Mouse (Mus musculus) kidney, postnatal 0 days (tissue): ENCODE data around the gene Cass4. TPM values are rescaled to one million over a fixed set of nuclear protein-coding genes. Genes with fewer than 3 reads are reported as not detected.

Experiments
- ATAC-seq: fragments of 200-750 bp; cut with Nextera tagmentation; replicated peaks from 2 replicates; pipeline ENCODE4 v1.8.0; 2017; ENCODE audit warnings: low read depth, moderate number of reproducible peaks, moderate TSS enrichment, moderate library complexity; ENCODE audit not compliant: low FRiP score
- DNase-seq: peaks from one replicate; pipeline ENCODE4 v3.0.0-alpha.2; 2016; ENCODE audit warnings: low spot score
- H3K27ac ChIP-seq: fragments of 300-500 bp; sonication (generic); 2 replicates; pipeline ENCODE4 v1.5.1; 2014; ENCODE audit warnings: mild to moderate bottlenecking
- H3K27me3 ChIP-seq: fragments of 300-500 bp; sonication (generic); 2 replicates; pipeline ENCODE4 v1.6.1; 2014; ENCODE audit warnings: low read length, mixed read lengths; ENCODE audit not compliant: insufficient read depth
- H3K36me3 ChIP-seq: fragments of 300-500 bp; sonication (generic); 2 replicates; pipeline ENCODE4 v1.6.1; 2014; ENCODE audit warnings: low read length, mixed read lengths; ENCODE audit not compliant: insufficient read depth
- H3K4me1 ChIP-seq: fragments of 300-500 bp; sonication (generic); replicated peaks from 2 replicates; pipeline ENCODE4 v1.6.1; 2014; ENCODE audit warnings: antibody characterized with exemption, low read length, mixed read lengths; ENCODE audit not compliant: insufficient read depth
- H3K4me2 ChIP-seq: fragments of 300-500 bp; sonication (generic); 2 replicates; pipeline ENCODE4 v1.6.1; 2014; ENCODE audit warnings: mild to moderate bottlenecking, low read length, moderate library complexity, mixed read lengths
- H3K4me3 ChIP-seq: fragments of 300-500 bp; sonication (generic); replicated peaks from 2 replicates; pipeline ENCODE4 v1.5.1; 2014; ENCODE audit warnings: low read depth, low read length
- H3K9ac ChIP-seq: fragments of 300-500 bp; sonication (generic); 2 replicates; pipeline ENCODE4 v1.6.1; 2014; ENCODE audit warnings: low read depth, low read length
- H3K9me3 ChIP-seq: fragments of 300-500 bp; sonication (generic); replicated peaks from 2 replicates; pipeline ENCODE4 v1.6.1; 2016; ENCODE audit warnings: low read length, inconsistent platforms, mixed read lengths
- CTCF ChIP-seq: IDR thresholded peaks from 2 replicates; pipeline ENCODE4 v1.5.1; 2016; ENCODE audit warnings: antibody characterized with exemption, low read depth, mild to moderate bottlenecking, moderate library complexity
- WGBS: fragments of 180-500 bp; shearing (Covaris S2); extraction: QIAGEN DNeasy Blood & Tissue Kit; methylation state at CpG from one replicate; pipeline ENCODE4 v1.1.7; 2014; 5-methylcytosine and 5-hydroxymethylcytosine counted together
- polyA plus RNA-seq: library from polyadenylated mRNA; unstranded; fragments of >200 nt; fragmentation: Nextera tagmentation; extraction: Ambion mirVana; gene quantifications from 2 replicates; pipeline ENCODE4 v1.2.1, GENCODE M21; 2015

Gene Cass4
- polyA plus RNA-seq, 1 experiment from 2014 or later = 0.13 TPM

GRCm38 (mm10) chr2:172370411-172371223 lies 23.0 kb upstream of the Cass4 start, which contains the start of the genes Aurka and Cstf1:
Aurka (minus strand) TSS chr2:172370535.
Cstf1 (plus strand) TSS chr2:172370681.
- TF ChIP-seq CTCF = no peak
- ATAC-seq (peak; percentile 98), DNase-seq (peak; percentile 98)
- Histone ChIP-seq H3K4me2 (peak within 1 kb of the TSS; percentile 92), H3K9ac (peak within 1 kb of the TSS; percentile 91), H3K4me1 (peaks cover 9% of the 10 kb centered on the region; the same call in 1 of the 2 replicates), H3K36me3 (peaks cover 27% of the 10 kb centered on the region), H3K27me3 (no peaks in the 10 kb centered on the region), H3K9me3 (no peaks in the 10 kb centered on the region), H3K27ac (peak within 1 kb of the TSS; percentile 84), H3K4me3 (peak within 1 kb of the TSS; percentile 99)
- WGBS = under 1% methylated on average over 66 of the region's 66 CpGs

DNA sequence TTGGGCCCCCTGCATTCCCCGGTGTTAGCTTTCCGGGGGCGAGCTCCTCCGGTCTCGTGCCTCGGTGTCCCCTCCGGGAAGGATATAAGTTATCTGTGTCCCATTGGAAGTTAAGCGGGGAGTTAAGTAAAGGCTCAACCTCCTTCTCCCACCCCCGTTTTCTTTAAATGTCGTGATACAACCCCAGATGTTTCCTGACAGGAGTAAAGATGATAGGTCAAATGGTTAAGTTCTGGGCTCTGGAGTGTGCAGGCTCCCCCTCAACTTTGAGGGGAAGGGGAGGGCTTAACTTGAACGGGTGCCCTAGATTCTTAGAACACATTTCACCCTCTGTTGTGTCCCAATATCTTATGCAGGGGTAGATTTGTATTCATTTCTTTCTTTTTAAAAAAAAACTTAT lies 22.3 kb upstream of the Cass4 start:
- no peak for ATAC-seq
- Histone ChIP-seq H3K27me3 (no peaks in the 10 kb centered on the region), H3K9ac (peak overlapping the region; percentile 91), H3K9me3 (no peaks in the 10 kb centered on the region), H3K4me3 (peak overlapping the region; percentile 99), H3K4me1 (peaks cover 9% of the 10 kb centered on the region; the same call in 1 of the 2 replicates), H3K4me2 (peak overlapping the region; percentile 92), H3K27ac (peak overlapping the region; percentile 84), H3K36me3 (peaks cover 33% of the 10 kb centered on the region)
- no peak for TF ChIP-seq CTCF
- under 1% methylated on average over 11 of the region's 11 CpGs for WGBS
- DNase-seq = peak; percentile 21

- DNase-seq (no peak), ATAC-seq (no peak)
- Histone ChIP-seq H3K4me3 (no peak overlapping the region), H3K27me3 (no peaks in the 10 kb centered on the region), H3K4me1 (0 out of 2 replicates have a peak, but pooled peaks cover 6% of the 10 kb centered on the region), H3K27ac (no peak overlapping the region), H3K36me3 (peaks cover 72% of the 10 kb centered on the region), H3K9me3 (no peaks in the 10 kb centered on the region), H3K4me2 (no peak overlapping the region), H3K9ac (no peak overlapping the region)
- WGBS = 93% methylated on average over 4 of the region's 4 CpGs
- no peak for TF ChIP-seq CTCF
Observed at GRCm38 (mm10) chr2:172376551-172376950, 17.0 kb upstream of the Cass4 start.

- H3K4me3 ChIP-seq = no peak overlapping the region
- WGBS = 56% methylated on average over 5 of the region's 5 CpGs
- DNase-seq = no peak
- no peaks in the 10 kb centered on the region for H3K27me3 ChIP-seq
- H3K9ac ChIP-seq = no peak overlapping the region
- peaks cover 75% of the 10 kb centered on the region for H3K36me3 ChIP-seq
- no peak for ATAC-seq
- H3K27ac ChIP-seq = no peak overlapping the region
- H3K4me2 ChIP-seq = no peak overlapping the region
- H3K4me1 ChIP-seq = 0 out of 2 replicates have a peak, but pooled peaks cover under 1% of the 10 kb centered on the region
- no peaks in the 10 kb centered on the region for H3K9me3 ChIP-seq
- no peak for TF ChIP-seq CTCF
Observed at GRCm38 (mm10) chr2:172376999-172377515, 16.5 kb upstream of the Cass4 start.

DNA sequence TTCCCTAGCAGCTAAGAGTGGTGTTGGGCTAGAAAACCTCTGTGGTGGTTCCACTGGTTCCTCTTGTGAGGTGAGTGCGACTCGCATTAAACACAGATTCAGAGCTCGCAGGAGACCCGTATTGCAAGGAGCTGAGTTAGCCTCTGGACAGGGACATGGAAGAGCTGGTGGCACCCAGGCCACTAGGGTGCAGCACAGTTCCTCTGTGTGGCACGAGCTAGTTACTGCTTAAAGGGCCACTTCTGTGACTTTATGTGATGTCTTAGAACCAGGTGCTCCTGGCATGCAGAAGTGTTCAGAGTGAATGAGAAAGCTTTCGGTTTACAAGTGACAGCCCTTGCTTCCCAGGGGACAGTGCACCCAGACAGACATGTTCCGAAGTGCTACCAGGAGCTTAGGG lies 15.3 kb upstream of the Cass4 start:
- ATAC-seq (no peak), DNase-seq (peak; percentile 63)
- Histone ChIP-seq H3K9ac (no peak overlapping the region), H3K36me3 (peaks cover 75% of the 10 kb centered on the region), H3K4me1 (no peaks in the 10 kb centered on the region), H3K27ac (no peak overlapping the region), H3K27me3 (no peaks in the 10 kb centered on the region), H3K9me3 (no peaks in the 10 kb centered on the region), H3K4me2 (no peak overlapping the region), H3K4me3 (no peak overlapping the region)
- WGBS = 61% methylated on average over 7 of the region's 7 CpGs
- TF ChIP-seq CTCF = peak; percentile 75

DNA sequence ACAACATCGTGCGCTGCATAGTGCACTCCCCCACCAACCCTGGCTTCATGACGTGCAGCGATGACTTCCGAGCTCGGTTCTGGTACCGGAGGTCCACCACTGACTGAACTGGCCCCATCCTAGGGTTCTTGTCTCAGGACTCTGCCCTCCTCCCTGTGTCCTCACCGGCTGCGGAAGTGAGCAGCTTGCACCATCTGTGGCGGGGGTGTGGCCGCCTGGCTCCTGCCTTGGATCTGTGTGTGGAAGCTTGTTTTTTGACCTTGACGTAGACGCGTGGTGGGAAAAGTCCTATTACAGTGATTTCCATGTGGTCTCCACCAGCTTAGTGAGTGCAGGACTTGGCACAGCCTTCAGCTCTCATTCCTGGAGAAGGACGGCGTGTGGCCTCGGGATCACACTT lies 13.1 kb upstream of the Cass4 start:
- Histone ChIP-seq H3K36me3 (peaks cover 59% of the 10 kb centered on the region), H3K9me3 (no peaks in the 10 kb centered on the region), H3K4me3 (no peak overlapping the region), H3K27me3 (no peaks in the 10 kb centered on the region), H3K27ac (no peak overlapping the region), H3K4me1 (no peaks in the 10 kb centered on the region), H3K9ac (no peak overlapping the region), H3K4me2 (no peak overlapping the region)
- DNase-seq (no peak), ATAC-seq (no peak)
- no peak for TF ChIP-seq CTCF
- 94% methylated on average over 17 of the region's 17 CpGs for whole genome bisulfite sequencing
